Mouse (Mus musculus): ENCODE results near the gene Slc25a20.
A peak's percentile ranks its signal among the peaks of the same experiment; 100 is the strongest.

The Slc25a20 gene

DNA sequence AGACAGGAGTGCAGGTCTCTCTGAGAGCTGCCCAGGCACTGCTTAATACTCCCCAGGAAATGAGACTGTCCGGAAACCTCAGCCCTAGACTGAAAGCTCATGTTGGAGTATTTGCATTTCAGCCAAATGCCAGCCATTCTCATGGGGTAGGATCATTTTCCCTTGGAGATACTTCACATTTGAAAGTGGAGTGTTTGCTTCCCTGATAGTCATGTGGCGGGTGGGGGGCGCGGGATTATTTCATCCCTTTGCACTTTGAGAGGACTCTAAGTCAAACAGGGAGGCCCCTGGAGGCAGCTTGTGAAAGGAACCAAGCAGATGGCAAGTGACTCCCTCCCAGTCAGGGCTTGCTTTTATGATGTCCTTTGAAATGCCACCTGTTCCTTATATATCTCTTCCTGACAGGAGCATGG lies 24.6 kb downstream of the Slc25a20 start:
- DNase-seq (ENCODE audit: low spot score in 2 of 2): no peak

- DNase-seq (ENCODE audit: low spot score in 2 of 2): no peak
These were observed 25.3 kb downstream of the Slc25a20 start for GRCm38 (mm10) chr9:108687181-108687580.

DNA sequence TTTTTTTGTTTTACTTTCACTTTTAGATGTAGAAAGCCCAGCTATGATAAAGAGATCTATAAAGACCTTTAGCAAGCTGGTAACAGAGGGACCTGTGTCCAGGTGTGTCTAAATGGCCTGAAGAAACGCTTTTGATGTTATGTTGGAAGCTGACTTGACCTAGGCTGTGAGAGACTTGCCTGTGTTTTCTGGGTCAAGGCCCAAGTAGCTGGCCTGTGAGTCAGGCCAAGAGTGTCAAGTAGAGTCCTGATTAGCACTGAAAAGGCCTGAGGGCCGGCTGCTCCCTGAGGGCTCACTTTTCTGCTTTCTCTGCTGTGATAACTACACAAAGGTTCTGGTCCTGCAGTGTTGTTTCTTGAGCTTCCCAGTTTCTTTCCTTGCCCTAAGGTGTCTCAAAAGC lies 25.8 kb downstream of the Slc25a20 start:
- no peak for DNase-seq (ENCODE audit: low spot score in 2 of 2)

DNA sequence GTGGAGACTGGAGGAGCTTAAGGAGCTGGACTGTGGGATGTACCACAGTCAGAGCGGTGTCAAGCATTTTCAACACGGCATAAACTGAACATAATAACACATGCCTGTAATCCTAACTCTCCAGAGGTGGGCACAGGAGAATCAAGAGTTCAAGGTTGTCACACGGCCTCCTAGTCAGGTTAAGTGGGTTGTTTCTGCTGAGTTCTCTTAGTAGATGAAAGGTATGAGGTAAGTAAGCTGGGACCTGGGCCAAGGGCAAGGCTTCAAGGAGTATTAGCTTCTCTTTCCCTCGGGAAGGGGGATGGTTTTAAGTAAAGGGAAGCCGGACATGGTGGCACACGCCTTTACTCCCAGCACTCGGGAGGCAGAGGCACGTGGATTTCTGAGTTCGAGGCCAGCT lies 26.6 kb downstream of the Slc25a20 start:
- DNase-seq (ENCODE audit: low spot score in 2 of 2): no peak

- no peak for DNase-seq (ENCODE audit: low spot score in 2 of 2)
These were observed 27.2 kb downstream of the Slc25a20 start, which contains the start of gene Prkar2a for GRCm38 (mm10) chr9:108689106-108689505. Prkar2a (plus strand) TSS chr9:108689314.

DNA sequence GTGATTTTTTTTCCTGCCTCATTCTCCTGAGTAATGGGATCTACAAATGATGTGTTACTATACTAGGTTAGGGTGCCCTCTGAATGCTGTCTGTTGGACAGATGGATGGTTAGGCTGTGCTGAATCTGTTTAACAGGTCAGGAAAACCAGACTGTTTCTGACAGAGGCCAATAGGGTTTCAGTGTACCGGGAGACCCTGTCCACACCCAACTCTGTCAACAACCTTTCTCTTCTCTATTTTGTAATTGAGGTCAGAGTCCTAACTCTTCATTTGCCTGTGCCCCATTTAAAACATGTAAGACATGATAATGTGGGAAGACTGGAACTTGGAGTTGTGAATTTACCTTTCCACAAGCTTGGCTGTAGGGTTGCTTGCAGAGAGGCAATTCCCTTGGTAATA lies 28.1 kb downstream of the Slc25a20 start:
- no peak for DNase-seq (ENCODE audit: low spot score in 2 of 2)

DNA sequence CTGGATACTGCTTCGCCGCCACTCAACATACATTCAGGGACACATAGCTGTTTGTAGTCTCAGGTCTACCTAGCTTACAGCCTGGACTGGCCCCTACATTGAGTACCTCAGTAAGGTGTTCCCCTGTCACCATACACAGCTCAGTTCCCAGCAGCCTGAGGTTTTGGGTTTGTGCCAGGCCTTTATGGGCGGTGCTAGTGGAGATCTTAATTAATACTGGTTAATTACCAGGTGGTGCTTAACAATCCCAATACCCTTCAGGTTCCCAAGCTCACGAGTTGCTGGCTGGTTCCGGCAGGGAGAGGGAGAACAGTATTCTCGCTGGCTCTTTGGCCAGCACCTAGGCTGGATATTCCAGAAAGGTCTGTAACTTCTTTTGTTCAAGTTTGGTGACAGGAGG lies 29.0 kb downstream of the Slc25a20 start:
- DNase-seq (ENCODE audit: low spot score in 2 of 2): no peak

- peak; percentile 14 to 15 for DNase-seq (ENCODE audit: low spot score in 2 of 2)
These were observed 29.5 kb downstream of the Slc25a20 start for GRCm38 (mm10) chr9:108691371-108691770.

DNA sequence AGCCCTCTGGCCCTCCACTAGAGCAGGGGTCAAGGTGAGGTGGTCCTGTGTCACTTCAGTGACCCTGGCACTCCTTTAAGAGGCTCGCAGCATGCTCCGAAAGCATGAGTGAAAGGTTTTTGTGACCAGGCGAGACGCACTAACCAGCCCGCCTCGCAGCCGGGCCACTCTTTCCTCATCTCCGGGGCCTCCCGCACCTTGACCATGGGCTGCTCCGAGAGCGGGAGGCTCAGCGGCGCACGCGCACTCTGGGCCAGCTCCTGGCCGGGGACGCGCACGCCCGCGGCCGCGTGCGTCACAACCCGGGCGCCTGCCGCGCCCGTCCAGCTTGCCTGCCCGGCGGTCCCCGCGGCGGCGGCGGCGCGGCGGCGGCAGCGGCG lies 29.9 kb downstream of the Slc25a20 start:
- peak; percentile 89 to 90 for DNase-seq (ENCODE audit: low spot score in 2 of 2)

- peak; percentile 38 to 42 for DNase-seq (ENCODE audit: low spot score in 2 of 2)
These were observed 30.5 kb downstream of the Slc25a20 start for GRCm38 (mm10) chr9:108692226-108693041.

DNA sequence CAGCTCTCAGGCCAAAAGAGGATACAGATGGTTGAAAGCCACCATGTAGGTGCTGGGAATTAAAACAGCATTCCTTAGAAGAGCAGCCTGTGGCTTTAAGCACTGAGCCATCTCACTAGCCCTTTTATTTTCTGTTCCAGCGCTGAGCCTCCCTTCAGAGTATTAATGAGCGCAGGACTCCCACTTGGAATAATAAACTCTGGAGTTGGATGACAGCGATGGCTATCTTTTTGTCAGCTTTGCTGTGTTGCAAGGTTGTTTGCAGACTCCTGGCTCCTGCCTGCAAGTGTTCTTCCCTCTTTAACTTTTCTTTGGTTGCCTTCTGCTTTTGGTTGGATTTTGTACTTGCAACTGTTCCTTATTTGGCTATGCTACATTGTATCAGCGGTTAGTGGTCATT lies 32.1 kb downstream of the Slc25a20 start:
- no peak for DNase-seq (ENCODE audit: low spot score in 2 of 2)

DNA sequence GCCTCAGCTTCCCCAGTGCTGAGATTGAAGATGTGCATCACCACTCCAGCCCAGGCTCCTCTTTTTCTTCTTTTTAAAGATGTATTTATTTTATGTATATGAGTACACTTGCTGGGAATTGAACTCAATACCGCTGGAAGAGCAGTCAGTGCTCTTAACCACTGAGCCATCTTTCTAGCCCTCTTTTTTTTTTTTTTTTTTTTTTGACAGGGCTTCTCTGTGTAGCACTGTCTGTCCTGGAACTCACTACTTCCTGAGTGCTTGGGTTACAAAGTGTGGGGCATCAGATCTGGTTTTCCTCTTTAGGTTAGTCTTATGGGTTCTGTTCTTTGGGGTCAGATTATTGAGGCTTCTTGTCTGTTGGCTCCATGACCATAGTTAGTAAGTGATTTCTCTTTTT lies 32.6 kb downstream of the Slc25a20 start:
- no peak for DNase-seq (ENCODE audit: low spot score in 2 of 2)

DNA sequence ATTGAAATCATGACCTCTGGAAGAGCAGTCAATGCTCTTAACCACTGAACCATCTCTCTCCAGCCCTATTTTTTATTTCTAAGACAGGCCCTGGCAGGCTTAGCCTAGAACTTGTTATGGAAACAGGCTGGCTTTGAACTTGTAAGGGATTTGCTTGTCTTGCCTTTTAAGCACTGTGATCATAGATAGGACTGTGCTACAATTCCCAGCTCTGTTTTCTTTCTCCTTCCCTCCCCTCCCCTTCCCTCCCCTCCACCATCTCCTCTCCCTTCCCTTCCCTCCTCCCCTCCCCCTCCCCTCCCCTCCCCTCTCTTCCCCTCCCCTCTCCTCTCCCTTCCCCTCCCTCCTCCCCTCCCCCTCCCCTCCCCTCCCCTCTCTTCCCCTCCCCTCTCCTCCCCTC lies 40.6 kb downstream of the Slc25a20 start:
- DNase-seq (ENCODE audit: low spot score in 2 of 2): no peak

- DNase-seq (ENCODE audit: low spot score in 2 of 2): peak; percentile 58 to 67
These were observed 41.7 kb downstream of the Slc25a20 start for GRCm38 (mm10) chr9:108703373-108704110.

- peak; percentile 16 to 24 for DNase-seq (ENCODE audit: low spot score in 2 of 2)
These were observed 42.7 kb downstream of the Slc25a20 start for GRCm38 (mm10) chr9:108704591-108704990.

DNA sequence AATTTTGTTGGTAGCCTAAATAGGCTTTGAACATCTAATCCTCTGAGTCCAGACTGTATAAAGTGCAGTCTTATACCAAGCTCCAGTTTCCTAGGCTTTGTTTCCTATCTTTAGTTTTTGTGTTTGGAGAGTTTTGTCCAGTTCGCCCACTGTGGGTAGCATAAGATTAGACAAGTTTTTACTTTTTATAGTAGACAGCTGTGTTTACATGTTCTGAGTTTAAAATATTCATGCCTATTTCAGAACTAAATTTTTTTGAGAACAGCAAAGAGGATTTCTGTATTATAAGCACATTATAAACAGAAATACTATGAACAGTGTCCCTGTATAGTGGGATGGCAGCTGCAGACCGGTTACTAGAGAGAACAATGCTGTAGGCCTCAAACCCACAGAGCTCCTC lies 45.3 kb downstream of the Slc25a20 start:
- no peak for DNase-seq (ENCODE audit: low spot score in 2 of 2)

GRCm38 (mm10) chr9:108708833-108709232 lies 46.9 kb downstream of the Slc25a20 start:
- DNase-seq (ENCODE audit: low spot score in 2 of 2): no peak

DNA sequence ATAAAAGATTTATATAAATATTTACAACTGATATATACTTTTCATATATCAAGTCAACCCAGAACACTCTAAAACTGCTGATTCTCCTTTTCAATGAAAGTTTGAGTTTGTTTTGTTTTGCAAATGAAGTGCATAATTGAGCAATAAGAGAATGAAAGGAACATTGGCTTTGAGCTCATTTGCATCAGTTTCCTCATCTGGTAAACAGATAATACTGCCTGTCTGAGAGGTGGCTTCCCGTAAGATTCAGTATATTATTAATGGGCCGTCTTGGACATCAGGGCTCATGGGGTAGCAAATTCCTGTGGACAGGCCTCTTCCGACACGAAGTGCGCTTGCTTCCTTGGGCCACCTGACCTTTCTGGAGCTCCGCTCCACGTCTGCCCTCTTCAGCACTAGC lies 48.9 kb downstream of the Slc25a20 start:
- no peak for DNase-seq (ENCODE audit: low spot score in 2 of 2)

GRCm38 (mm10) chr9:108716199-108716598 lies 54.3 kb downstream of the Slc25a20 start:
- DNase-seq (ENCODE audit: low spot score in 2 of 2): no peak

GRCm38 (mm10) chr9:108723751-108724150 lies 61.9 kb downstream of the Slc25a20 start:
- DNase-seq (ENCODE audit: low spot score in 2 of 2): no peak

- no peak for DNase-seq (ENCODE audit: low spot score in 2 of 2)
These were observed 64.2 kb downstream of the Slc25a20 start for GRCm38 (mm10) chr9:108726116-108726515.

GRCm38 (mm10) chr9:108729050-108729449 lies 67.2 kb downstream of the Slc25a20 start:
- DNase-seq (ENCODE audit: low spot score in 2 of 2): no peak

DNA sequence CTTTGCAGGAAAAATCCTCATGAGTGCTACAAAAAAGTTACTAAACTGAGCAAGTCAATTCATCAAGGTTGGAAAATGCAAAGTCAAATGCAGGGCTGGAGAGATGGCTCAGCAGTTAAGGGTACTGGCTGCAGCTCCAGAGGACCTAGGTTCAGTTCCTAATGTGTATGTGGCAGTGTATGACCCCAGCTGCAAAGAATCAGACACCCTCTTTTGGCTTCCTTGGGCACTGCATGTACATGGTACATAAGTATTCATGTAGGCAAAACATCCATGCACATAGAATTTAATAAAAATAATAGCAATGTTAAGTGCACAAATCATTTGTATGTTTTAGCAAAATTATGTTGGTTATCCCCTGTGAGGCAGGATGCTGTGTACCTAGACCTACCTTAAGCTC lies 70.6 kb downstream of the Slc25a20 start:
- DNase-seq (ENCODE audit: low spot score in 2 of 2): no peak
